Mouse (Mus musculus) heart, adult 2 months (tissue): ENCODE measurements around the gene Lrrc61.

Source experiments
- CTCF ChIP-seq: fragments of 200-600 bp; IDR thresholded peaks from 2 replicates; pipeline ENCODE4 v1.8.1; 2022; ENCODE audit warnings: antibody characterized with exemption, mild to moderate bottlenecking, moderate library complexity
- EP300 ChIP-seq: fragments of 200-500 bp; IDR thresholded peaks from 2 replicates; pipeline ENCODE4 v1.6.1; 2011; ENCODE audit warnings: low read depth, low read length, control low read depth; ENCODE audit not compliant: insufficient read depth
- POLR2A ChIP-seq: fragments of 200-500 bp; IDR thresholded peaks from 2 replicates; pipeline ENCODE4 v1.6.1; 2011; ENCODE audit warnings: mild to moderate bottlenecking, low read depth, low read length, control low read depth; ENCODE audit not compliant: insufficient read depth

- TF ChIP-seq CTCF (no peak), POLR2A (no peak), EP300 (no peak)
These were observed 44.2 kb upstream of the Lrrc61 start for GRCm38 (mm10) chr6:48510426-48510825.
